Mouse (Mus musculus) cerebellum, adult 2 months (tissue): Measurements from ENCODE around the gene 2310022A10Rik.

Experiments used
- CTCF ChIP-seq: fragments of 200-500 bp; IDR thresholded peaks from 2 replicates; pipeline ENCODE4 v1.5.1; 2011; ENCODE audit warnings: low read depth, mild to moderate bottlenecking, control low read depth, low read length, moderate library complexity, borderline replicate concordance; ENCODE audit not compliant: insufficient read depth
- POLR2A ChIP-seq: fragments of 200-500 bp; IDR thresholded peaks from 2 replicates; pipeline ENCODE4 v1.6.1; 2011; ENCODE audit warnings: low read length, control low read depth, borderline replicate concordance; ENCODE audit not compliant: insufficient read depth

- TF ChIP-seq CTCF (no peak), POLR2A (no peak)
These were observed 38.1 kb upstream of the 2310022A10Rik start for GRCm38 (mm10) chr7:27514961-27515360.
